Mouse (Mus musculus): ENCODE results near the gene Ctcf.
A peak's percentile ranks its signal among the peaks of the same experiment; 100 is the strongest.

Gene Ctcf

GRCm38 (mm10) chr8:105617451-105618278 lies 18.7 kb upstream of the Ctcf start:
- no peak for DNase-seq

- no peak for DNase-seq
These were observed 18.1 kb upstream of the Ctcf start for GRCm38 (mm10) chr8:105618279-105618634.

GRCm38 (mm10) chr8:105618892-105619591 lies 17.3 kb upstream of the Ctcf start:
- DNase-seq, result no peak

GRCm38 (mm10) chr8:105620211-105620610 lies 16.2 kb upstream of the Ctcf start:
- DNase-seq, result no peak

- no peak for DNase-seq
These were observed 15.2 kb upstream of the Ctcf start for GRCm38 (mm10) chr8:105620946-105621720.

- no peak for DNase-seq
These were observed 14.5 kb upstream of the Ctcf start for GRCm38 (mm10) chr8:105621841-105622240.

GRCm38 (mm10) chr8:105622421-105622920 lies 13.9 kb upstream of the Ctcf start:
- peak; percentile 93 to 97 for DNase-seq

- no peak for DNase-seq
These were observed 13.2 kb upstream of the Ctcf start for GRCm38 (mm10) chr8:105623118-105623517.

GRCm38 (mm10) chr8:105623679-105624245 lies 12.6 kb upstream of the Ctcf start:
- no peak for DNase-seq

GRCm38 (mm10) chr8:105624401-105624800 lies 12.0 kb upstream of the Ctcf start:
- DNase-seq, result no peak

- DNase-seq, result no peak
These were observed 11.5 kb upstream of the Ctcf start for GRCm38 (mm10) chr8:105624831-105625230.

GRCm38 (mm10) chr8:105626086-105626485 lies 10.3 kb upstream of the Ctcf start:
- no peak for DNase-seq

- DNase-seq, result no peak
These were observed 7.0 kb upstream of the Ctcf start for GRCm38 (mm10) chr8:105629337-105629736.

- DNase-seq, result no peak
These were observed 1.5 kb upstream of the Ctcf start for GRCm38 (mm10) chr8:105634771-105635458.

GRCm38 (mm10) chr8:105635481-105635880 lies 887 bp upstream of the Ctcf start:
- DNase-seq, result no peak

GRCm38 (mm10) chr8:105636963-105637510 lies 669 bp downstream of the Ctcf start, which contains the start of gene Agrp:
Agrp (minus strand) TSS chr8:105637393.
- DNase-seq, result no peak

- DNase-seq, result no peak
These were observed 1.3 kb downstream of the Ctcf start for GRCm38 (mm10) chr8:105637601-105638041.

- no peak for DNase-seq
These were observed 2.1 kb downstream of the Ctcf start for GRCm38 (mm10) chr8:105638510-105638909.

GRCm38 (mm10) chr8:105639835-105640234 lies 3.5 kb downstream of the Ctcf start:
- no peak for DNase-seq

- DNase-seq, result no peak
These were observed 4.1 kb downstream of the Ctcf start for GRCm38 (mm10) chr8:105640511-105640910.

GRCm38 (mm10) chr8:105645205-105645604 lies 8.8 kb downstream of the Ctcf start:
- no peak for DNase-seq

GRCm38 (mm10) chr8:105648929-105649328 lies 12.6 kb downstream of the Ctcf start:
- DNase-seq, result no peak

Measured in kidney, adult 8-10 months (tissue).